Mouse (Mus musculus) forebrain, embryonic 11.5 days (tissue): ENCODE measurements at regions not wholly inside any gene's neighbourhood (a gene's known extent, or its start where the extent isn't known, plus 50 kb on each side); places are given as distances from the start of the nearest gene placed in this dataset.

Source experiments
- ATAC-seq: fragments of 200-750 bp; cut with Nextera tagmentation; replicated peaks from 2 replicates; pipeline ENCODE4 v1.8.0; 2017; ENCODE audit warnings: moderate TSS enrichment; ENCODE audit not compliant: low FRiP score
- DNase-seq: peaks from one replicate; pipeline ENCODE4 v3.0.0-alpha.2; 2017; ENCODE audit warnings: low spot score
- H3K27ac ChIP-seq: fragments of 300-500 bp; sonication (generic); 2 replicates; pipeline ENCODE4 v1.5.1; 2014; ENCODE audit warnings: low read depth, low read length
- H3K27me3 ChIP-seq: fragments of 300-500 bp; sonication (generic); 2 replicates; pipeline ENCODE4 v1.6.1; 2014; ENCODE audit warnings: mild to moderate bottlenecking, low read length, mixed read lengths; ENCODE audit not compliant: control insufficient read depth, insufficient read depth
- H3K36me3 ChIP-seq: fragments of 300-500 bp; sonication (generic); 2 replicates; pipeline ENCODE4 v1.6.1; 2014; ENCODE audit warnings: mild to moderate bottlenecking, low read length, moderate library complexity, mixed read lengths; ENCODE audit not compliant: control insufficient read depth, insufficient read depth
- H3K4me1 ChIP-seq: fragments of 300-500 bp; sonication (generic); replicated peaks from 2 replicates; pipeline ENCODE4 v1.6.1; 2014; ENCODE audit warnings: low read length, mixed read lengths; ENCODE audit not compliant: control insufficient read depth, insufficient read depth
- H3K4me2 ChIP-seq: fragments of 300-500 bp; sonication (generic); 2 replicates; pipeline ENCODE4 v1.6.1; 2014; ENCODE audit warnings: low read depth, mild to moderate bottlenecking, low read length, moderate library complexity, mixed read lengths; ENCODE audit not compliant: severe bottlenecking
- H3K4me3 ChIP-seq: fragments of 300-500 bp; sonication (generic); 2 replicates; pipeline ENCODE4 v1.5.1; 2014; ENCODE audit warnings: low read depth, low read length
- H3K9ac ChIP-seq: fragments of 300-500 bp; sonication (generic); 2 replicates; pipeline ENCODE4 v1.6.1; 2014; ENCODE audit warnings: low read length
- H3K9me3 ChIP-seq: fragments of 300-500 bp; sonication (generic); 2 replicates; pipeline ENCODE4 v1.6.1; 2016; ENCODE audit warnings: low read length, mixed read lengths; ENCODE audit not compliant: control insufficient read depth
- WGBS: fragments of 180-500 bp; shearing (Covaris S2); extraction: QIAGEN DNeasy Blood & Tissue Kit; methylation state at CpG from one replicate; pipeline ENCODE4 v1.1.7; 2014; 5-methylcytosine and 5-hydroxymethylcytosine counted together

DNA sequence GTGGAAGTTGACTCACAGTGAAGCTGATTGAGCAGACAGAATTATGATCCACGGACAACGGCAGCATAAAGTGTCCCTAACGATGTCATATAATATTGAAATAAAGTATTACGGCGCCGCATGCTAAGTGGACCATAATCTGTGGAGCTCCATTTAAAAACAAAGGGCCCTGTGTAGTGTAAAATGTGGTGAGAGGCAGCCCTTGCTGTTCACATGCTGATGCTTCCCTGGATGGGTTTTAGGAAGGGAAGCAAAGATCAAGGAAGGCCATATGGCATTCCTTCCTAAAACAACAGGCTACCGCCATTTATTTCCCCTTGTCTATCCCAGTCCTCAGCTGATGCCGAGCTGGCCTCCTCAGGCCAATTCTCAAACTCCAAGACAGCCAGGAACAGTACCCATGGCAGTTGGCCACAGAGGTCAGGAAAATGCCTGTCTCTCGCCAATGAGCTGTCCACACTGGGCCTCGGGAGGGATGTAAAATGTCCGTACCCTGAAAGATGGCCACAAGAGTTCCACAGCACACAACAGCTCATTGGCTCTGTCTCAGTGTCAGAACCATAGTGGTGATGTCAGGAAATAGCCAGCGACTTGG is 302.7 kb upstream of the Irx1 start:
- Histone ChIP-seq H3K4me2 (no peak overlapping the region), H3K4me3 (no peak overlapping the region), H3K36me3 (no peaks in the 10 kb centered on the region), H3K27ac (no peak overlapping the region), H3K9me3 (no peaks in the 10 kb centered on the region), H3K27me3 (no peaks in the 10 kb centered on the region), H3K4me1 (no peaks in the 10 kb centered on the region), H3K9ac (no peak overlapping the region)
- WGBS, result 87% methylated on average over 12 of the region's 12 CpGs
- ATAC-seq, result no peak
- DNase-seq, result no peak

- Histone ChIP-seq H3K4me1 (no peaks in the 10 kb centered on the region), H3K27ac (no peak overlapping the region), H3K9ac (no peak overlapping the region), H3K9me3 (no peaks in the 10 kb centered on the region), H3K36me3 (no peaks in the 10 kb centered on the region), H3K4me3 (no peak overlapping the region), H3K4me2 (no peak overlapping the region), H3K27me3 (peaks cover 10% of the 10 kb centered on the region)
- WGBS, result 18% methylated on average over 2 of the region's 2 CpGs
- ATAC-seq (peak; percentile 49; the same call in 1 of the 2 replicates), DNase-seq (no peak)
These were observed 316.8 kb upstream of the Irx1 start for GRCm38 (mm10) chr13:72280343-72280742.

DNA sequence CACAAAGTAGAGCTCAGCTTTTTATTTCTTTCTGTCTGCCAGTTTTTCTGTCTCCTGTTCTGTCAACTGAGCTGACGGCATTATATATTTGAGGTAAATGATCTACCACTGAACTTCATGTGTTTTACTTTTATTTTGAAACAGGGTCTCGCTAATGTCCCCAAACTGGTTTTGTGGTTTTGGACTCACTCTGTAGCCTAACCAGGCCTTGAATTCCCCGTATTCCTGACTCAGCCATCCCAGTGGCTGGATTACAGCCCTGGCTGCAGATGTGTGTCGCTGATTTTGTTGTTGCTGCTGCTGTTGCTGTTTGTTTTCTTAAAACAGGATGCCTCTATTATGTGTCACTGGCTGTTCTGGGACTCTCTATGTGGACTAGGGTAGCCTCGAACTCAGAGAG is 317.3 kb upstream of the Irx1 start:
- no peak overlapping the region for H3K4me3 ChIP-seq
- no peaks in the 10 kb centered on the region for H3K9me3 ChIP-seq
- H3K9ac ChIP-seq, result no peak overlapping the region
- 91% methylated on average over 5 of the region's 5 CpGs for WGBS
- peaks cover 14% of the 10 kb centered on the region for H3K27me3 ChIP-seq
- H3K27ac ChIP-seq, result no peak overlapping the region
- H3K4me2 ChIP-seq, result no peak overlapping the region
- no peaks in the 10 kb centered on the region for H3K4me1 ChIP-seq
- H3K36me3 ChIP-seq, result no peaks in the 10 kb centered on the region
- ATAC-seq (no peak), DNase-seq (no peak)

DNA sequence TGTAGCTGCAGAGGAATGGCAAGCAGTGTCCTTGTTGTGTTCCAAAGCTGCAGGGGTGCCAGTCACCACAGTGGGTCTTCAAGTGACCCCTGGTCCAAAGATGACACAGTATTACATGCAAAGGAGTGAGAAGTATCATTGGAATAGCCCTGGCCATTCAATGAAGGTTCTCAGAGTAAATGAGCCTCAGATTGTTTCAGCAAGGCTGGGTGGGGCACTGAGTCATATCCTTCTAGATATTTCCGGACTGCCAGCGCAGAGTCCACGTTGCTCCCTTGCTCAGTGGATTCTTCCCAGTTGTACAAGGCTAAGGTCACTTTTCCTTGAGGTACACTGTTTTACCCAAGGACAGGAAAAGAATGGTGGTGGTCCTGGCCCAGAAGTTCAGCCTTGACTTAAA is 319.2 kb upstream of the Irx1 start:
- H3K27ac ChIP-seq, result no peak overlapping the region
- no peak overlapping the region for H3K4me3 ChIP-seq
- peaks cover 29% of the 10 kb centered on the region for H3K27me3 ChIP-seq
- 97% methylated on average over 3 of the region's 3 CpGs for WGBS
- no peaks in the 10 kb centered on the region for H3K36me3 ChIP-seq
- no peaks in the 10 kb centered on the region for H3K9me3 ChIP-seq
- H3K9ac ChIP-seq, result no peak overlapping the region
- ATAC-seq, result no peak
- DNase-seq, result no peak
- H3K4me1 ChIP-seq, result no peaks in the 10 kb centered on the region
- H3K4me2 ChIP-seq, result no peak overlapping the region

GRCm38 (mm10) chr13:72283701-72284100 is 320.2 kb upstream of the Irx1 start:
- Histone ChIP-seq H3K4me1 (no peaks in the 10 kb centered on the region; the same call in 1 of the 2 replicates), H3K4me3 (no peak overlapping the region), H3K27ac (no peak overlapping the region), H3K27me3 (peaks cover 29% of the 10 kb centered on the region), H3K9ac (no peak overlapping the region), H3K36me3 (no peaks in the 10 kb centered on the region), H3K4me2 (no peak overlapping the region), H3K9me3 (no peaks in the 10 kb centered on the region)
- ATAC-seq (no peak), DNase-seq (no peak)
- 59% methylated on average over 1 of the region's 1 CpGs for WGBS

GRCm38 (mm10) chr13:72286301-72286700 is 322.8 kb upstream of the Irx1 start:
- no peaks in the 10 kb centered on the region for H3K36me3 ChIP-seq
- peaks cover 48% of the 10 kb centered on the region for H3K27me3 ChIP-seq
- 82% methylated on average over 4 of the region's 4 CpGs for WGBS
- H3K4me3 ChIP-seq, result no peak overlapping the region
- H3K27ac ChIP-seq, result no peak overlapping the region
- no peak overlapping the region for H3K9ac ChIP-seq
- DNase-seq, result no peak
- no peaks in the 10 kb centered on the region; the same call in 1 of the 2 replicates for H3K4me1 ChIP-seq
- no peak overlapping the region for H3K4me2 ChIP-seq
- no peak for ATAC-seq
- H3K9me3 ChIP-seq, result no peaks in the 10 kb centered on the region

GRCm38 (mm10) chr13:72288381-72289092 is 325.0 kb upstream of the Irx1 start:
- no peak overlapping the region for H3K9ac ChIP-seq
- no peaks in the 10 kb centered on the region; the same call in 1 of the 2 replicates for H3K4me1 ChIP-seq
- ATAC-seq, result peak; percentile 79
- 22% methylated on average over 13 of the region's 13 CpGs for WGBS
- peaks cover 47% of the 10 kb centered on the region for H3K27me3 ChIP-seq
- H3K4me2 ChIP-seq, result no peak overlapping the region
- H3K27ac ChIP-seq, result no peak overlapping the region
- DNase-seq, result no peak
- H3K36me3 ChIP-seq, result no peaks in the 10 kb centered on the region
- H3K4me3 ChIP-seq, result no peak overlapping the region
- no peaks in the 10 kb centered on the region for H3K9me3 ChIP-seq

DNA sequence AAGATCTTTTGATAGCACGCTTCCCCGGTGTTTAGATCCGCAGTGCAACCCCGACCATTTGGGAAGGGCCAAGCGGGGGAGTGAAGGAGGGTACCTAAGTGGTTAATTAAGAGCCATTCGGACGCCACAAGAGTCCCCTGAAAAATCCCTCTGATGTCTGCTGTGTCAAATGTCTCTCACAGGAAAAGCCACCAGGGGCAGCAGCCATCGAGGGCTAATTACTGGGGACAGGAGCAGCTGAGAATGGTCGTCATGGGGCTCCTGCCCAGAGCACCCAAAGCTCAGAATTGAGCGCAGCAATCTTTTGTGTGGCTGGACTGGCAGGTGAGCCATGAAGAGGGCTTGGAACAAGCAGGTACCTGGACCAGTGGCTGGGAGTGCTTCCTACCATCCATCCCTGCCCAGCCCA is 325.6 kb upstream of the Irx1 start:
- DNase-seq (peak; percentile 78), ATAC-seq (peak; percentile 76)
- WGBS, result 5% methylated on average over 10 of the region's 10 CpGs
- H3K9ac ChIP-seq, result no peak overlapping the region
- H3K4me1 ChIP-seq, result peaks cover 3% of the 10 kb centered on the region; the same call in 1 of the 2 replicates
- no peaks in the 10 kb centered on the region for H3K9me3 ChIP-seq
- H3K36me3 ChIP-seq, result no peaks in the 10 kb centered on the region
- no peak overlapping the region for H3K27ac ChIP-seq
- H3K4me3 ChIP-seq, result no peak overlapping the region
- H3K4me2 ChIP-seq, result no peak overlapping the region
- H3K27me3 ChIP-seq, result peaks cover 50% of the 10 kb centered on the region

DNA sequence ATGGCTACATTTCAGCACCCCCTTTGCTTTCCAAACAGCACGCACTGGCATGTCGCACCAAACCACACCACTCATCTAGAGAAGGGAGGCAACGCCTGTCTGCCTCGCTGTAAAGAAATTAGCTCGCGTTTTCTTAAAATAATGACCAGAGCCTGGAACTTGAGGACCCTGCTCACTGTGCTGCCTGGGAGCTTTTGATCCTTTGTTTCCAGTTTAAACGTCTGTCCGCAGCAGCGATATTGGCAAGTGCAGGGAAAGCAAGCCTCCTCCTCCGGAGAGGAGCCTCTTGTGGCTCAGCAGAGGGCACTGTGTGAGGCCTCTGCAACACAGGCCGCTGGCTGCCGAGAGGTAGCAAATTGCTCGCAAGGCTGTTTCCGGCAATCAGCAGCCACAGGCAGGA is 328.8 kb upstream of the Irx1 start:
- Histone ChIP-seq H3K4me3 (no peak overlapping the region), H3K4me1 (peaks cover 3% of the 10 kb centered on the region; the same call in 1 of the 2 replicates), H3K27ac (no peak overlapping the region), H3K9ac (no peak overlapping the region), H3K36me3 (no peaks in the 10 kb centered on the region), H3K4me2 (0 out of 2 replicates have a peak overlapping the region, but pooled peaks have one; percentile 24), H3K9me3 (no peaks in the 10 kb centered on the region), H3K27me3 (peaks cover 65% of the 10 kb centered on the region)
- 0% methylated on average over 14 of the region's 14 CpGs for WGBS
- DNase-seq (peak; percentile 77), ATAC-seq (peak; percentile 40)
